Mouse (Mus musculus) granulocyte monocyte progenitor cell, adult 5-6 weeks (primary cell): ENCODE measurements around the gene Dync1li2. TPM values are rescaled to one million over a fixed set of nuclear protein-coding genes. Genes with fewer than 3 reads are reported as not detected.

Source experiments
- ATAC-seq: replicated peaks from 2 replicates; pipeline ENCODE4 v1.8.0; 2016; ENCODE audit warnings: mild to moderate bottlenecking, moderate TSS enrichment, inconsistent platforms; ENCODE audit not compliant: poor library complexity, severe bottlenecking
- total RNA-seq, 2 experiments: library from RNA; stranded (forward) in 1 of 2; stranded (reverse) in 1 of 2; fragments of 200-712, 200-1000 nt in 1 of 2; fragments of >200 nt in 1 of 2; fragmentation: Nextera tagmentation in 1 of 2; gene quantifications; 2 replicates each; pipeline ENCODE4 v1.2.3; 2014 to 2017

Gene Dync1li2
- total RNA-seq, 2 experiments from 2014 or later = 13.9 to 43.4 TPM

- no peak for ATAC-seq
Observed at GRCm38 (mm10) chr8:104386693-104387092, 56.2 kb downstream of the Dync1li2 start.

- peak; percentile 54 for ATAC-seq
Observed at GRCm38 (mm10) chr8:104383977-104384376, 58.9 kb downstream of the Dync1li2 start.

- ATAC-seq = no peak
Observed at GRCm38 (mm10) chr8:104383296-104383695, 59.6 kb downstream of the Dync1li2 start.

GRCm38 (mm10) chr8:104380961-104381411, 61.9 kb downstream of the Dync1li2 start:
- no peak for ATAC-seq

DNA sequence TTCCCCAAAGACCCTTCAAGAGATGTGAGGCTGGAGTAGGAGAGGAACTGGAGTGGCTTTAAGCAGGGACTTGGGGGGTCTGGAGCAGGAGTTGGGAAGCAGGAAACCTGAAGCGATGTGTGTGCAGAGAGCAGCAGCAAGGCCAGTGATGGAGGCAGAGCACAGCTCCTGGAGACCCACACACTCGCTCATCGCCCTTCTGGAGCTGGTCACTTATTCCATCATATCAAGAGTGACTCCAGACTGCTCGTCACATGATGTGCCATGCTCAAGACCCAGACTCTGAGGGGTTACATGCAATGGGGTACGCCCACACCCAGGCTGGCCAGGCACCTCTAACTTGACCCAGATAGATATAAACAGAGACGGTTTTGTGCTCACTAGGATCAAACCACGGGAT, 62.6 kb downstream of the Dync1li2 start:
- ATAC-seq = no peak

GRCm38 (mm10) chr8:104379301-104379836, 63.5 kb downstream of the Dync1li2 start:
- no peak for ATAC-seq

DNA sequence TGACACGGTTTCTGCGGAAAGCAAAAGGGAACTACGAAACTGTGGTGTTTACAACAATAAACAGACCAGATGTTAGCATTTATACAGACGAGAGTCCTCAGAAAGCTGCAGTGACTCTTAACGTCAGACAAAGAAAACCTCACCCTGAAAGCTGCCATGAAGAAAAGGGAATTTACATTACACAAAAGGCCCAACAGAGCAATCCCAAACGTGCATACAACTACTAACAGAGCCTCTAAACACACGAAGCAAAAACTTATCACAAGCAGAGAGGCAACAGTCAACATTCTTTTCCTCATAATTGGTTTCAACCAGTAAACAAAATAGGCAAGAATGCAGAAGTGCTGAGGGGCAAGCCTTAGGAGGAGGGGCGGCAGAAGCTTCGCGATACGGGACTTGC, 66.2 kb downstream of the Dync1li2 start:
- no peak for ATAC-seq

DNA sequence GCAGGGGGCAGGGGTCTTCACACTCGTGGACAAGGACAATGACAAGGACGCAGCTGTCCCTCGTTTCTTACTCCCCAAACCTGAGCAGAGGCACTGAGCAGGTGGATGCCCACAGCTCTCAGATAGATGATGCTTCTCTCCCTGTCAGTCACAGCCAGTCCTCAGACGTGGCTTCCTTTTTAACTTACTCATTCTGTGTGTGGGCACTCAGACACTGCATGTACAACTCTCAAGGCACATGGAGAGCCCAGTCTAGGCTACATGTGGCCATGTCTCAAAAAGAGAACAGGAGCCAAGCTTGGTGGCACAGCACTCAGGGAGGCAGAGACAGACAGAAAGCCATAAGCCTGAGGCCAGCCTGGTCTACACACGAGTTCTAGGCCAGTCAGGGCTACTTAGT, 66.9 kb downstream of the Dync1li2 start:
- no peak for ATAC-seq

- no peak for ATAC-seq
Observed at GRCm38 (mm10) chr8:104374864-104375846, 67.7 kb downstream of the Dync1li2 start.

DNA sequence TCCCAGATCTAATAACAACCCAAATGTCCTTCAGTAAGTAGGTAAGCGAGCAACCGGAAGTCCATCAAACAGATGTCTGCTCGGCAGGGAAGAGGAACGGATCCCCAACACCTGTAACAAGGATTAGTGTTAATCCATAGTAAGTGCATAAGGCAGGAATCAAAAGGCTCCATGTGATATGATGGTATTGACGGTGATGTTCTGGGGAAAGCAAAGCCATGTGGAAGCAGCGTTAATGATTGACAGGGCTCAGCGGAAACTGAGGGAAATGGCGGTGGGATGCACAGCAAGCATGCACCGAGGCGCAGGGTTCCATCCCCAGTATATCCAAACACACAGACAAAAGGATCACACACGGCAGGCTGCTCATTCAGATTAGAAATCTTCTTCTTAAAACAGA, 68.6 kb downstream of the Dync1li2 start:
- no peak for ATAC-seq

DNA sequence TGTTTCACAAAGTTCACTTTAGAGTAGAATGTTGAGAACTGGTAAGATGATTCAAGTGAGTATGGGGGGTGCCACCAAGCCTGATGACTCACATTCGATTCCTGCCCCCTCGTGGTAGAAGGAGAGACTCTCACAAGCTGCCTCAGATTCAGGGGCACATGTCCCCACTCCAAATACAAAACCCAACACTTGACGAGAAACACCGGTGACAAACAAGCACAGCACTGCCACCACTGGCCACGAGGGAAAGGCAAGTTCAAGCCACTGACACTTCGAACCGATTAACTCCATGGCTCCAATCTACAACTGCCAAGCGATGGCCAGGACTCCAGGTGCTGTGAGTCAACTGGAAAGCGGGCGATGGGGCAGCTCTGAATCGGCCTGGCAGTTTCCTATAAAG, 69.1 kb downstream of the Dync1li2 start:
- ATAC-seq = peak; percentile 37; the same call in 1 of the 2 replicates

GRCm38 (mm10) chr8:104371121-104371520, 71.7 kb downstream of the Dync1li2 start:
- ATAC-seq = no peak

DNA sequence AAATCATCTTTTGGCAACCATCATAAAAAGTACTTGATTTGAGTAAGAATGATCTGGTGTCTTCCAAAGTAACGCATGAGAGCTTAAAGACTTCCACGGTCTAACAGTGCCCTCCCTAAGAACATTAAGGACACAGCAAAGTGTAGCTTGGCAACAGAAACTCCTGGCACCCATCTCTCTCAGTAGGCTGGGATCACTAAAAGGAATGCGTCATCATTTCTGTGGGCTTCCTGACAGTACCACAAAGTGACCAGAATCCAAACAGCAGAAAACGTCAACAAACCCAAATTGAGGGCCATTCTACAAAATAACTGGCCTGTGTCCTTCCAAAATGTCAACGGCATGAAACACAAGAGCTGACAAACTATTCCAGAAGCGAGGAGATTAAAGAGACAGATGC, 72.8 kb downstream of the Dync1li2 start:
- ATAC-seq = no peak

- ATAC-seq = no peak
Observed at GRCm38 (mm10) chr8:104369591-104369990, 73.3 kb downstream of the Dync1li2 start.

Other genes with a start within 250 kb of the Dync1li2 start
- gene Tk2, start 194.5 kb downstream of the Dync1li2 start, total RNA-seq (2014; fragmentation: Nextera tagmentation) = 11.2 and 15.4 TPM in 2 replicates
- gene Tk2, start 194.5 kb downstream of the Dync1li2 start, total RNA-seq (2017) = 11.7 and 12.6 TPM in 2 replicates
- 45.2 and 50.6 TPM in 2 replicates for gene Cklf, start 192.2 kb downstream of the Dync1li2 start, total RNA-seq (2014; fragmentation: Nextera tagmentation)
- gene Cklf, start 192.2 kb downstream of the Dync1li2 start, total RNA-seq (2017) = 13.5 and 17.9 TPM in 2 replicates
- gene Cmtm2a, start 149.9 kb downstream of the Dync1li2 start, total RNA-seq (2014; fragmentation: Nextera tagmentation) = not detected in 2 replicates
- gene Cmtm2a, start 149.9 kb downstream of the Dync1li2 start, total RNA-seq (2017) = not detected in 2 replicates
- not detected in 2 replicates for gene Gm45711, start 133.0 kb downstream of the Dync1li2 start, total RNA-seq (2014; fragmentation: Nextera tagmentation)
- not detected in 2 replicates for gene Gm45711, start 133.0 kb downstream of the Dync1li2 start, total RNA-seq (2017)
- not detected in 2 replicates for gene Cmtm1, start 132.9 kb downstream of the Dync1li2 start, total RNA-seq (2014; fragmentation: Nextera tagmentation)
- not detected in 2 replicates for gene Cmtm1, start 132.9 kb downstream of the Dync1li2 start, total RNA-seq (2017)
- not detected in 2 replicates for gene Gm11020, start 121.5 kb downstream of the Dync1li2 start, total RNA-seq (2014; fragmentation: Nextera tagmentation)
- not detected in 2 replicates for gene Gm11020, start 121.5 kb downstream of the Dync1li2 start, total RNA-seq (2017)
- not detected in 2 replicates for gene Cmtm2b, start 120.8 kb downstream of the Dync1li2 start, total RNA-seq (2014; fragmentation: Nextera tagmentation)
- not detected in 2 replicates for gene Cmtm2b, start 120.8 kb downstream of the Dync1li2 start, total RNA-seq (2017)
- gene Cmtm3, start 103.6 kb downstream of the Dync1li2 start, total RNA-seq (2014; fragmentation: Nextera tagmentation) = 37.4 and 54.3 TPM in 2 replicates
- gene Cmtm3, start 103.6 kb downstream of the Dync1li2 start, total RNA-seq (2017) = 16.2 and 18.6 TPM in 2 replicates
- gene Cmtm4, start 47.2 kb downstream of the Dync1li2 start, total RNA-seq (2014; fragmentation: Nextera tagmentation) = 0.58 and 1.4 TPM in 2 replicates
- 0.31 and 0.90 TPM in 2 replicates for gene Cmtm4, start 47.2 kb downstream of the Dync1li2 start, total RNA-seq (2017)
- not detected in 2 replicates for gene Terb1, start 66.9 kb upstream of the Dync1li2 start, total RNA-seq (2014; fragmentation: Nextera tagmentation)
- gene Terb1, start 66.9 kb upstream of the Dync1li2 start, total RNA-seq (2017) = not detected in 2 replicates
- 38.8 and 62.4 TPM in 2 replicates for gene Nae1, start 91.6 kb upstream of the Dync1li2 start, total RNA-seq (2014; fragmentation: Nextera tagmentation)
- 64.6 and 109 TPM in 2 replicates for gene Nae1, start 91.6 kb upstream of the Dync1li2 start, total RNA-seq (2017)
- gene Car7, start 91.6 kb upstream of the Dync1li2 start, total RNA-seq (2014; fragmentation: Nextera tagmentation) = not detected in 2 replicates
- 0.52 TPM in 1 of 2 replicates, not detected in the other for gene Car7, start 91.6 kb upstream of the Dync1li2 start, total RNA-seq (2017)
- gene Pdp2, start 148.4 kb upstream of the Dync1li2 start, total RNA-seq (2014; fragmentation: Nextera tagmentation) = 9.6 and 13.1 TPM in 2 replicates
- 10.3 and 11.4 TPM in 2 replicates for gene Pdp2, start 148.4 kb upstream of the Dync1li2 start, total RNA-seq (2017)
- not detected in 2 replicates for gene Cdh16, start 181.3 kb upstream of the Dync1li2 start, total RNA-seq (2014; fragmentation: Nextera tagmentation)
- not detected in 2 replicates for gene Cdh16, start 181.3 kb upstream of the Dync1li2 start, total RNA-seq (2017)
- 0.95 and 2.6 TPM in 2 replicates for gene Rrad, start 188.3 kb upstream of the Dync1li2 start, total RNA-seq (2014; fragmentation: Nextera tagmentation)
- gene Rrad, start 188.3 kb upstream of the Dync1li2 start, total RNA-seq (2017) = 1.3 and 2.1 TPM in 2 replicates
- gene Ciao2b, start 198.9 kb upstream of the Dync1li2 start, total RNA-seq (2014; fragmentation: Nextera tagmentation) = 21.4 and 40.5 TPM in 2 replicates
- 14.8 and 24.8 TPM in 2 replicates for gene Ciao2b, start 198.9 kb upstream of the Dync1li2 start, total RNA-seq (2017)